Mouse (Mus musculus): ENCODE results near the gene Mfsd4b5. TPM values are rescaled to one million over a fixed set of nuclear protein-coding genes. Genes with fewer than 3 reads are reported as not detected.
"Not testable (repeated sequence)": the region's sequence is repeated elsewhere in the genome, so short reads cannot be mapped to it uniquely, and the experiment has no call there.

Mfsd4b5 gene
- polyA plus RNA-seq, 1 experiment from 2014 or later: 0.12 TPM

- Histone ChIP-seq H3K36me3 (ENCODE audit: control insufficient read depth, insufficient read depth, low read length) (no peaks in the 10 kb centered on the region), H3K4me2 (peak within 1 kb of the TSS; percentile 73), H3K4me1 (replicated peaks; ENCODE audit: control insufficient read depth, insufficient read depth, low read length) (peaks cover 10% of the 10 kb centered on the region), H3K9me3 (ENCODE audit: control insufficient read depth, low read length) (no peaks in the 10 kb centered on the region), H3K27ac (ENCODE audit: low read depth, low read length) (no peak within 1 kb of the TSS), H3K27me3 (replicated peaks; ENCODE audit: control insufficient read depth, insufficient read depth, low read length) (peaks cover 23% of the 10 kb centered on the region), H3K9ac (ENCODE audit: low read depth, low read length) (peak within 1 kb of the TSS; percentile 27; the same call in 1 of the 2 replicates), H3K4me3 (ENCODE audit: low read depth, low read length) (peak within 1 kb of the TSS; percentile 44)
- ATAC-seq (replicated peaks; ENCODE audit: low FRiP score): no peak
- WGBS: 3% methylated on average over 41 of the region's 41 CpGs
- DNase-seq (ENCODE audit: low spot score): peak; percentile 54
These were observed 59.8 kb downstream of the Mfsd4b5 start, which contains the start of gene Mfsd4b2 for GRCm38 (mm10) chr10:39926616-39927139. Gene Mfsd4b2 (minus strand): TSS chr10:39926923.

- not testable (repeated sequence) for H3K27ac ChIP-seq (ENCODE audit: low read depth, low read length); H3K9ac ChIP-seq (ENCODE audit: low read depth, low read length); H3K4me3 ChIP-seq (ENCODE audit: low read depth, low read length); H3K36me3 ChIP-seq (ENCODE audit: control insufficient read depth, insufficient read depth, low read length); DNase-seq (ENCODE audit: low spot score); H3K9me3 ChIP-seq (ENCODE audit: control insufficient read depth, low read length); H3K4me2 ChIP-seq
- ATAC-seq (replicated peaks; ENCODE audit: low FRiP score): peak; percentile 69
- H3K27me3 ChIP-seq (replicated peaks; ENCODE audit: control insufficient read depth, insufficient read depth, low read length): peaks cover 23% of the 10 kb centered on the region
- H3K4me1 ChIP-seq (replicated peaks; ENCODE audit: control insufficient read depth, insufficient read depth, low read length): peaks cover 10% of the 10 kb centered on the region
- WGBS: 48% methylated on average over 8 of the region's 8 CpGs
These were observed 61.9 kb downstream of the Mfsd4b5 start for GRCm38 (mm10) chr10:39924556-39924955.

DNA sequence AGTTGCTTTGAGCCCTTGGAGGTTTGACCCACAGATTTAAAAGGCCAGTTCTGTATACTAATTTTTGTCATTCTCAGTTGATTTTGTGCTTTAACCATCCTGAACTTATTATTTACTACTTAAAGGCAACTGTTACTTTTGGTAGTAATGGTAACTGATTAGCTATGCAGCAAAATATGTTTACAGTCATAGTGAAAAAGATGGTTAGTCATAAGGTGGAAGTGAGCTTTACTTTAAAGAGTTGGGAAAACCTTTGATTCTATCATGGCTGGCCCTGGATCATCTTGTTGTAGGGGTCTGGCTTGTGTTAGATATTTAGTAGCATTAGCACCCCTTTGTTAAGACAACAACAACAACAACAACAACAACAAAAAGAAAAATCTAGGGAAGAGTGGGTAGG, 73.8 kb downstream of the Mfsd4b5 start:
- Histone ChIP-seq H3K4me1 (replicated peaks; ENCODE audit: control insufficient read depth, insufficient read depth, low read length) (no peaks in the 10 kb centered on the region), H3K36me3 (ENCODE audit: control insufficient read depth, insufficient read depth, low read length) (no peaks in the 10 kb centered on the region), H3K27ac (ENCODE audit: low read depth, low read length) (no peak overlapping the region), H3K4me3 (ENCODE audit: low read depth, low read length) (no peak overlapping the region), H3K9ac (ENCODE audit: low read depth, low read length) (no peak overlapping the region), H3K4me2 (no peak overlapping the region), H3K27me3 (replicated peaks; ENCODE audit: control insufficient read depth, insufficient read depth, low read length) (no peaks in the 10 kb centered on the region), H3K9me3 (ENCODE audit: control insufficient read depth, low read length) (no peaks in the 10 kb centered on the region)
- DNase-seq (ENCODE audit: low spot score) (no peak), ATAC-seq (replicated peaks; ENCODE audit: low FRiP score) (no peak)

GRCm38 (mm10) chr10:39908768-39909441, 77.5 kb downstream of the Mfsd4b5 start:
- Histone ChIP-seq H3K27ac (ENCODE audit: low read depth, low read length) (no peak overlapping the region), H3K9ac (ENCODE audit: low read depth, low read length) (no peak overlapping the region), H3K4me1 (replicated peaks; ENCODE audit: control insufficient read depth, insufficient read depth, low read length) (no peaks in the 10 kb centered on the region), H3K4me3 (ENCODE audit: low read depth, low read length) (no peak overlapping the region), H3K9me3 (ENCODE audit: control insufficient read depth, low read length) (no peaks in the 10 kb centered on the region), H3K36me3 (ENCODE audit: control insufficient read depth, insufficient read depth, low read length) (no peaks in the 10 kb centered on the region), H3K27me3 (replicated peaks; ENCODE audit: control insufficient read depth, insufficient read depth, low read length) (0 out of 2 replicates have a peak, but pooled peaks cover 2% of the 10 kb centered on the region), H3K4me2 (no peak overlapping the region)
- DNase-seq (ENCODE audit: low spot score) (no peak), ATAC-seq (replicated peaks; ENCODE audit: low FRiP score) (no peak)
- WGBS: 54% methylated on average over 13 of the region's 13 CpGs

Other genes with a start within 250 kb of the Mfsd4b5 start
- 3.4 and 4.1 TPM in 2 replicates for gene Mfsd4b4, start 87.4 kb downstream of the Mfsd4b5 start, polyA plus RNA-seq (2014; fragmentation: Nextera tagmentation; extraction: Ambion mirVana)
- gene Mfsd4b2, start 59.7 kb downstream of the Mfsd4b5 start, polyA plus RNA-seq (2014; fragmentation: Nextera tagmentation; extraction: Ambion mirVana): not detected in 2 replicates
- gene Mfsd4b3, start 26.5 kb downstream of the Mfsd4b5 start, polyA plus RNA-seq (2014; fragmentation: Nextera tagmentation; extraction: Ambion mirVana): 0.78 and 0.83 TPM in 2 replicates
- 0.34 and 0.56 TPM in 2 replicates for gene Mfsd4b1, start 38.6 kb upstream of the Mfsd4b5 start, polyA plus RNA-seq (2014; fragmentation: Nextera tagmentation; extraction: Ambion mirVana)
- 46.9 and 49.2 TPM in 2 replicates for gene Slc16a10, start 155.6 kb upstream of the Mfsd4b5 start, polyA plus RNA-seq (2014; fragmentation: Nextera tagmentation; extraction: Ambion mirVana)

All from liver, embryonic 11.5 days (tissue).